Mouse (Mus musculus) E14TG2a.4 (cell line): ENCODE measurements at regions not wholly inside any gene's neighbourhood (a gene's known extent, or its start where the extent isn't known, plus 50 kb on each side); places are given as distances from the start of the nearest gene placed in this dataset.

ENCODE experiments used
- H3K27me3 ChIP-seq: 2 replicates; pipeline ENCODE4 v1.6.1; 2014; ENCODE audit warnings: low read length, control low read depth; ENCODE audit not compliant: insufficient read depth
- H3K36me3 ChIP-seq: 2 replicates; pipeline ENCODE4 v1.6.1; 2014; ENCODE audit warnings: low read length, control low read depth; ENCODE audit not compliant: insufficient read depth
- H3K4me1 ChIP-seq: replicated peaks from 2 replicates; pipeline ENCODE4 v1.6.1; 2014; ENCODE audit warnings: low read depth, low read length, control low read depth
- H3K4me3 ChIP-seq: replicated peaks from 2 replicates; pipeline ENCODE4 v1.5.1; 2014; ENCODE audit warnings: mild to moderate bottlenecking, low read length
- H3K9me3 ChIP-seq: 2 replicates; pipeline ENCODE4 v1.6.1; 2014; ENCODE audit warnings: low read length, control low read depth
- CTCF ChIP-seq: conservative IDR thresholded peaks from 2 replicates; pipeline ENCODE4 v1.5.1; 2014; ENCODE audit warnings: low read length
- NANOG ChIP-seq: IDR thresholded peaks from 2 replicates; pipeline ENCODE4 v1.6.1; 2014; ENCODE audit warnings: borderline replicate concordance, low read length, mixed read lengths
- POU5F1 ChIP-seq: IDR thresholded peaks from 2 replicates; pipeline ENCODE4 v1.6.1; 2014; ENCODE audit warnings: low read length, borderline replicate concordance

- peaks cover 6% of the 10 kb centered on the region for H3K4me1 ChIP-seq
- H3K4me3 ChIP-seq: no peak overlapping the region
- H3K36me3 ChIP-seq: no peaks in the 10 kb centered on the region
- TF ChIP-seq POU5F1 (no peak), CTCF (no peak), NANOG (no peak)
- peaks cover 3% of the 10 kb centered on the region; the same call in 1 of the 2 replicates for H3K9me3 ChIP-seq
- peaks cover 7% of the 10 kb centered on the region; the same call in 1 of the 2 replicates for H3K27me3 ChIP-seq
These were observed 118.3 kb upstream of the Lef1 start for GRCm38 (mm10) chr3:130991971-130992370.

DNA sequence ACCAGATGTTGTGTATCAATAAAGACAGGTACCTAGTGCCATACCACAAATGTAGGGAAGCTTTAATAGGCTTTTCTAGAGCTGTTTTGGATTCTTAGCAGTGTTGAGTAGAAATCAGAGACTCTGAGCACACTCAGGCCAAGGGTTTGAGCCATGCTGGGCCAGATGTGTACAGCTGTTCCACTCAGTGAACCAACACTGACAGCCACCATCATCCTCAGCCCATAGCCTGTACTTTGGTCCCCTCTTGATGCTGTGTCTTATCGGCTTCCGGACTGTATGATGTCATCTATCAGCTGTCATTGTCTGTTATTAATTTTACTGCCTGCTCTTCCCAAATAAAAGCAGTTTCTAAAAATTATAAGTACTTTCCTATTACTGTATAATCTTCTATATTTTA, 123.6 kb upstream of the Lef1 start:
- Histone ChIP-seq H3K27me3 (no peaks in the 10 kb centered on the region), H3K36me3 (no peaks in the 10 kb centered on the region), H3K4me1 (no peaks in the 10 kb centered on the region), H3K9me3 (peaks cover 40% of the 10 kb centered on the region), H3K4me3 (no peak overlapping the region)
- no peak for TF ChIP-seq CTCF
- no peak for TF ChIP-seq NANOG
- no peak for TF ChIP-seq POU5F1

GRCm38 (mm10) chr3:130986101-130986500, 124.2 kb upstream of the Lef1 start:
- no peaks in the 10 kb centered on the region for H3K4me1 ChIP-seq
- TF ChIP-seq NANOG (no peak), CTCF (no peak), POU5F1 (no peak)
- H3K9me3 ChIP-seq: peaks cover 46% of the 10 kb centered on the region
- H3K4me3 ChIP-seq: no peak overlapping the region
- H3K36me3 ChIP-seq: no peaks in the 10 kb centered on the region
- no peaks in the 10 kb centered on the region for H3K27me3 ChIP-seq

DNA sequence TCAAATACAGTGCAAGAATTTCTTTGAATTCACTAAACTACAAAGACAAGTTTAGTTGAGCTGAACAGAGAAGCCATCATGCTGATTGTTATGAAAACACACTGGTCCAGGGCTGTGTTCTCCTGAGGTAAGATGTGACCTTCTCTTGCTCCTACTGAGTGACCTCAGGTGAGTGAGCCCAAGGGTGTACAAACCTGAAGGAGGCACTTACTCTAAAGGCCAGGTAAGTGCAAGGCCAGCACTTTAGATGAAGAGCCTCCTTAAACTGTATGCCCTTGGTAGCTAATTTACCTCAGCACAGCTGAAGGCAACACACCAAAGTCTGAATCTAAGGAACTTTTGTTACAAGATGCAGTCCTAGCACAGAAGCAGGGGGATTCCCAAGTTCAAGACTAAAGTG, 128.7 kb upstream of the Lef1 start:
- TF ChIP-seq POU5F1 (no peak), CTCF (no peak)
- H3K27me3 ChIP-seq: no peaks in the 10 kb centered on the region
- no peaks in the 10 kb centered on the region for H3K36me3 ChIP-seq
- H3K4me1 ChIP-seq: peaks cover 15% of the 10 kb centered on the region
- H3K4me3 ChIP-seq: no peak overlapping the region
- peaks cover 45% of the 10 kb centered on the region for H3K9me3 ChIP-seq

GRCm38 (mm10) chr3:130978986-130979642, 131.2 kb upstream of the Lef1 start:
- H3K9me3 ChIP-seq: peaks cover 32% of the 10 kb centered on the region
- H3K4me1 ChIP-seq: peaks cover 15% of the 10 kb centered on the region
- TF ChIP-seq NANOG: no peak
- TF ChIP-seq POU5F1: no peak
- no peak for TF ChIP-seq CTCF
- H3K27me3 ChIP-seq: no peaks in the 10 kb centered on the region
- no peak overlapping the region for H3K4me3 ChIP-seq
- H3K36me3 ChIP-seq: no peaks in the 10 kb centered on the region

DNA sequence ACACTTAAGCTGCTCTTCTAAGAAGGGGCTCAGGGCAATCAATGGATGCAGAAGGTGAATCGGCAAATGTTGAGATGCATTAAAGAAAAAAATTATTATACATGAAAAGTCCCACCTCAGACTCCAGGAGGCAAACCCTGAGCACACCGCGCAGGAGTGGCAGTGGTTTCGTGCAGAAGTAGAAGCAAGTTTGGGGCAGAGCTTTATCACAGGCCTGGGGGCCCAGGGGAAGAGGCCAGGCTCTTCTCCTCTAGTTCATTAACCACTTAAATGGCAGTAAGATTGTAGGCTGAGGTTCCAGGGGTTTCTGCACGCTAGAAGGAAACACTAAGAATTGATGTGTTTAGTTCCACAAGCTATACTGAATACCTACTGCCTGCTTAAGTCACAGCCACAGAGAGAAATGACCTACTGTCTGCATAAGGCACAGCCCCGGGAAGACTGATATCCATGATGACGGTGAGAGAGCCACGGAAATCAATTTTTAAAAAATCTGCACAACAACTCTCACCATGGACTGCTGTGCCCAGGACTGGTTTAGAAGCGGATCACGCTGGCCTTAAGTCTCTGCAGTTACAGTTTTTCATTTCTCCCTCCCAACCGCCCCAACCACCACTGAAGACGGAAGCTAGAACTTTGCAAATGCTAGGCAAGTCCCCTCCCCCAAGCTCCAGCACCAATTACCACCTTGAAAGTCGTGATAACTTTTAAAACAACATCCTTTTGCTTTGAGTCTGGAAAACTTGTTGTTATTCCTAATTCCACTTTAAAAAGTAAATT, 132.2 kb upstream of the Lef1 start:
- H3K9me3 ChIP-seq: peaks cover 22% of the 10 kb centered on the region

DNA sequence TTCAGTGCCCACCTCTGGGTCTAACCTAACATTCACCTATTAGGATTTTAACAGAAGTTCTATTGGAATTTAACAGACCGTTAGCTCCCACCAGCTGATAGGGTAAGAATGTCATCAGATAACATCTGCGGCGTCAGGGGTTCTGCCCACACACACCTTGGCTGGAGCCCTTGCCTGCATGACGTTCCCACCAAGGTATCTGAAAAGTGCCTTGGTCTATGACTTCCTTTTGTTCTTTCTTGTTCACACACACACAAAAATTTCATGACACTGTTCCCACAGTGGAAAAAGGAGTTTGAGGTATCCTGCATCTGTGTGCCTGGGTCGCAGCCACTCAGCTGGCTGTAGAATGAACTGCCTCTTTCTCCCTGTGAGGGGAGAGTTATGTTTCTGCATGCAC, 134.1 kb upstream of the Lef1 start:
- Histone ChIP-seq H3K9me3 (peaks cover 3% of the 10 kb centered on the region), H3K4me1 (peaks cover 15% of the 10 kb centered on the region), H3K36me3 (no peaks in the 10 kb centered on the region), H3K4me3 (no peak overlapping the region), H3K27me3 (no peaks in the 10 kb centered on the region)
- no peak for TF ChIP-seq NANOG
- TF ChIP-seq POU5F1: no peak
- no peak for TF ChIP-seq CTCF

More for the DNA sequence above, 132.2 kb upstream of the Lef1 start:
- Histone ChIP-seq H3K27me3 (no peaks in the 10 kb centered on the region), H3K4me3 (no peak overlapping the region), H3K4me1 (peaks cover 15% of the 10 kb centered on the region), H3K36me3 (no peaks in the 10 kb centered on the region)
- TF ChIP-seq POU5F1: no peak
- TF ChIP-seq NANOG: no peak
- TF ChIP-seq CTCF: no peak

DNA sequence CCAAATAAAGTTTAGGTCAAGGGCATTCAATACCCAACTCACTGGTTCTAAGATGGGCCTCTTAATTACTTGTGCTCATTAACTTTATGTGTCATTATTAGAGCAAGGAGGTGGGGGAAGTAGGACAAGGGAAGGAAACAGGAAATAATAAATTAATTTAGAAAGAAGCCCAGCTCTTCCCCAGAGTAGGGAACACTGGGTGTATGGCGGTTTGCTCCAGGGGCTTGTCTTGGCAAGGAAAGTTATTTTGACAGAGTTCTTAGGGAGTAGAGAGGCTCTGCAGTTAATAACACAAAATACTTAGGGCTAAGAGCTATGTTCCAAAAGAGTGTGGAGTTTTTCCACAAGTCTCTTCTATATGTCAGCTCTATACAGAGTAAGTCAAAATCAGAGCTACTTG, 135.0 kb upstream of the Lef1 start:
- Histone ChIP-seq H3K4me3 (no peak overlapping the region), H3K4me1 (peaks cover 15% of the 10 kb centered on the region), H3K36me3 (no peaks in the 10 kb centered on the region), H3K27me3 (no peaks in the 10 kb centered on the region), H3K9me3 (no peaks in the 10 kb centered on the region)
- no peak for TF ChIP-seq NANOG
- TF ChIP-seq CTCF: no peak
- no peak for TF ChIP-seq POU5F1
